Mouse (Mus musculus) lung, embryonic 14.5 days (tissue): ENCODE measurements around the gene Ankrd65. TPM values are rescaled to one million over a fixed set of nuclear protein-coding genes. Genes with fewer than 3 reads are reported as not detected.

Experiments used
- ATAC-seq: fragments of 200-750 bp; cut with Nextera tagmentation; 2 replicates; pipeline ENCODE4 v1.8.0; 2017; ENCODE audit warnings: mild to moderate bottlenecking, moderate TSS enrichment, moderate library complexity; ENCODE audit not compliant: insufficient read depth
- DNase-seq: peaks from one replicate; pipeline ENCODE4 v3.0.0-alpha.2; 2015
- H3K27ac ChIP-seq: fragments of 300-500 bp; sonication (generic); 2 replicates; pipeline ENCODE4 v1.5.1; 2014; ENCODE audit warnings: low read depth, mild to moderate bottlenecking, moderate library complexity
- H3K27me3 ChIP-seq: fragments of 300-500 bp; sonication (generic); 2 replicates; pipeline ENCODE4 v1.6.1; 2014; ENCODE audit warnings: low read length, control low read depth; ENCODE audit not compliant: insufficient read depth
- H3K36me3 ChIP-seq: fragments of 300-500 bp; sonication (generic); 2 replicates; pipeline ENCODE4 v1.6.1; 2014; ENCODE audit warnings: control low read depth; ENCODE audit not compliant: insufficient read depth
- H3K4me1 ChIP-seq: fragments of 300-500 bp; sonication (generic); 2 replicates; pipeline ENCODE4 v1.6.1; 2014; ENCODE audit warnings: antibody characterized with exemption, control low read depth; ENCODE audit not compliant: insufficient read depth
- H3K4me2 ChIP-seq: fragments of 300-500 bp; sonication (generic); 2 replicates; pipeline ENCODE4 v1.6.1; 2014; ENCODE audit warnings: mild to moderate bottlenecking
- H3K4me3 ChIP-seq: fragments of 300-500 bp; sonication (generic); 2 replicates; pipeline ENCODE4 v1.5.1; 2014; ENCODE audit warnings: low read depth, low read length
- H3K9ac ChIP-seq: fragments of 300-500 bp; sonication (generic); 2 replicates; pipeline ENCODE4 v1.6.1; 2014
- H3K9me3 ChIP-seq: fragments of 300-500 bp; sonication (generic); 2 replicates; pipeline ENCODE4 v1.6.1; 2016; ENCODE audit warnings: low read depth, low read length, control low read depth
- CTCF ChIP-seq: IDR thresholded peaks from 2 replicates; pipeline ENCODE4 v1.5.1; 2016; ENCODE audit warnings: antibody characterized with exemption, low read depth
- WGBS: fragments of 180-500 bp; shearing (Covaris S2); extraction: QIAGEN DNeasy Blood & Tissue Kit; methylation state at CpG from one replicate; pipeline ENCODE4 v1.1.7; 2014; 5-methylcytosine and 5-hydroxymethylcytosine counted together
- polyA plus RNA-seq: library from polyadenylated mRNA; unstranded; fragments of >200 nt; fragmentation: Nextera tagmentation; extraction: Ambion mirVana; gene quantifications from 2 replicates; pipeline ENCODE4 v1.2.1, GENCODE M21; 2014

The Ankrd65 gene
- polyA plus RNA-seq, 1 experiment from 2014 or later: not detected

GRCm38 (mm10) chr4:155840076-155841002 is 50.1 kb downstream of the Ankrd65 start:
- DNase-seq: peak; percentile 33
- Histone ChIP-seq H3K27ac (peak overlapping the region; percentile 96), H3K4me2 (peak overlapping the region; percentile 96), H3K9me3 (no peaks in the 10 kb centered on the region), H3K9ac (peak overlapping the region; percentile 63), H3K27me3 (0 out of 2 replicates have a peak, but pooled peaks cover 3% of the 10 kb centered on the region), H3K36me3 (peaks cover 28% of the 10 kb centered on the region; the same call in 1 of the 2 replicates), H3K4me3 (peak overlapping the region; percentile 58), H3K4me1 (peaks cover 28% of the 10 kb centered on the region)
- 8% methylated on average over 8 of the region's 8 CpGs for WGBS
- peak; percentile 2; the same call in 1 of the 2 replicates for ATAC-seq
- no peak for TF ChIP-seq CTCF

GRCm38 (mm10) chr4:155841003-155841454 is 50.8 kb downstream of the Ankrd65 start:
- DNase-seq (peak; percentile 80), ATAC-seq (peak; percentile 13)
- Histone ChIP-seq H3K4me1 (peaks cover 28% of the 10 kb centered on the region), H3K27ac (peak overlapping the region; percentile 96; the same call in 1 of the 2 replicates), H3K4me3 (peak overlapping the region; percentile 58), H3K4me2 (peak overlapping the region; percentile 96), H3K9ac (peak overlapping the region; percentile 63), H3K27me3 (0 out of 2 replicates have a peak, but pooled peaks cover 3% of the 10 kb centered on the region), H3K36me3 (peaks cover 32% of the 10 kb centered on the region; the same call in 1 of the 2 replicates), H3K9me3 (no peaks in the 10 kb centered on the region)
- WGBS: under 1% methylated on average over 32 of the region's 32 CpGs
- TF ChIP-seq CTCF: peak; percentile 59

- ATAC-seq: no peak
- 0 out of 2 replicates have a peak, but pooled peaks cover 3% of the 10 kb centered on the region for H3K27me3 ChIP-seq
- H3K9ac ChIP-seq: peak overlapping the region; percentile 63; the same call in 1 of the 2 replicates
- H3K4me3 ChIP-seq: peak overlapping the region; percentile 58; the same call in 1 of the 2 replicates
- peaks cover 28% of the 10 kb centered on the region for H3K4me1 ChIP-seq
- peak overlapping the region; percentile 96 for H3K4me2 ChIP-seq
- DNase-seq: no peak
- H3K36me3 ChIP-seq: peaks cover 32% of the 10 kb centered on the region; the same call in 1 of the 2 replicates
- no peak overlapping the region for H3K27ac ChIP-seq
- WGBS: 40% methylated on average over 38 of the region's 38 CpGs
- H3K9me3 ChIP-seq: no peaks in the 10 kb centered on the region
- no peak for TF ChIP-seq CTCF
Measured at GRCm38 (mm10) chr4:155841651-155842270, 51.5 kb downstream of the Ankrd65 start.

GRCm38 (mm10) chr4:155843231-155843630 is 53.0 kb downstream of the Ankrd65 start:
- no peak overlapping the region for H3K9ac ChIP-seq
- no peak for ATAC-seq
- no peaks in the 10 kb centered on the region for H3K9me3 ChIP-seq
- 0 out of 2 replicates have a peak, but pooled peaks cover 3% of the 10 kb centered on the region for H3K27me3 ChIP-seq
- H3K4me1 ChIP-seq: peaks cover 26% of the 10 kb centered on the region
- no peak overlapping the region for H3K4me3 ChIP-seq
- no peak for DNase-seq
- TF ChIP-seq CTCF: no peak
- no peak overlapping the region for H3K4me2 ChIP-seq
- WGBS: 84% methylated on average over 5 of the region's 5 CpGs
- H3K27ac ChIP-seq: no peak overlapping the region
- peaks cover 32% of the 10 kb centered on the region; the same call in 1 of the 2 replicates for H3K36me3 ChIP-seq

- Histone ChIP-seq H3K27ac (peak within 1 kb of the TSS; percentile 51; the same call in 1 of the 2 replicates), H3K4me3 (peak within 1 kb of the TSS; percentile 87), H3K4me2 (peak within 1 kb of the TSS; percentile 96), H3K9me3 (no peaks in the 10 kb centered on the region), H3K27me3 (no peaks in the 10 kb centered on the region), H3K9ac (peak within 1 kb of the TSS; percentile 83), H3K36me3 (peaks cover 25% of the 10 kb centered on the region; the same call in 1 of the 2 replicates), H3K4me1 (peaks cover 8% of the 10 kb centered on the region; the same call in 1 of the 2 replicates)
- peak; percentile 96 for DNase-seq
- WGBS: 1% methylated on average over 52 of the region's 65 CpGs
- peak; percentile 93 for ATAC-seq
- TF ChIP-seq CTCF: no peak; the same call in 1 of the 2 replicates
Measured at GRCm38 (mm10) chr4:155846871-155847578, 56.8 kb downstream of the Ankrd65 start, which contains the start of gene Dvl1. Dvl1 (plus strand) TSS chr4:155847402.
